Mouse (Mus musculus) heart, adult 2 months (tissue): ENCODE measurements around the gene Primpol.

Experiments
- CTCF ChIP-seq: fragments of 200-600 bp; IDR thresholded peaks from 2 replicates; pipeline ENCODE4 v1.8.1; 2022; ENCODE audit warnings: antibody characterized with exemption, mild to moderate bottlenecking, moderate library complexity
- POLR2A ChIP-seq: fragments of 200-500 bp; IDR thresholded peaks from 2 replicates; pipeline ENCODE4 v1.6.1; 2011; ENCODE audit warnings: mild to moderate bottlenecking, low read depth, low read length, control low read depth; ENCODE audit not compliant: insufficient read depth

GRCm38 (mm10) chr8:46641272-46641671 is 24.3 kb upstream of the Primpol start:
- TF ChIP-seq POLR2A = no peak
- TF ChIP-seq CTCF = no peak
